Mouse (Mus musculus): Measurements from ENCODE around the gene Klra1. TPM values are rescaled to one million over a fixed set of nuclear protein-coding genes. Genes with fewer than 3 reads are reported as not detected.

Klra1 gene
- polyA plus RNA-seq (2017; shearing (Covaris generic)), result not detected

GRCm38 (mm10) chr6:130386750-130387149, at the start of gene Klra1:
TSS of gene Klra1 (minus strand) at chr6:130386874.

GRCm38 (mm10) chr6:130337411-130337810, 49.3 kb downstream of the Klra1 start, which contains the start of gene Klra3:
TSS of gene Klra3 (minus strand) at chr6:130337574.

Other genes with a start within 250 kb of the Klra1 start
- gene Klra9, start 193.8 kb downstream of the Klra1 start, polyA plus RNA-seq (2017; shearing (Covaris generic)), result not detected
- gene Klra7, start 153.6 kb downstream of the Klra1 start, polyA plus RNA-seq (2017; shearing (Covaris generic)), result under 1 TPM in 1 of 2 experiments, not detected in 1; 0.43 TPM
- not detected for gene Klra10, start 104.9 kb downstream of the Klra1 start, polyA plus RNA-seq (2017; shearing (Covaris generic))
- not detected for gene Klra3, start 49.3 kb downstream of the Klra1 start, polyA plus RNA-seq (2017; shearing (Covaris generic))